Mouse (Mus musculus) lung, postnatal 10 days (tissue): ENCODE results near the gene Vmn2r86.
"Not testable (repeated sequence)": the region's sequence is repeated elsewhere in the genome, so short reads cannot be mapped to it uniquely, and the experiment has no call there.

Experiments used
- DNase-seq: peaks from one replicate; pipeline ENCODE4 v3.0.0; 2021

The Vmn2r86 gene

GRCm38 (mm10) chr10:130455950-130456349 lies at the start of gene Vmn2r86:
Vmn2r86 (minus strand) TSS chr10:130456050.
- not testable (repeated sequence) for DNase-seq

DNA sequence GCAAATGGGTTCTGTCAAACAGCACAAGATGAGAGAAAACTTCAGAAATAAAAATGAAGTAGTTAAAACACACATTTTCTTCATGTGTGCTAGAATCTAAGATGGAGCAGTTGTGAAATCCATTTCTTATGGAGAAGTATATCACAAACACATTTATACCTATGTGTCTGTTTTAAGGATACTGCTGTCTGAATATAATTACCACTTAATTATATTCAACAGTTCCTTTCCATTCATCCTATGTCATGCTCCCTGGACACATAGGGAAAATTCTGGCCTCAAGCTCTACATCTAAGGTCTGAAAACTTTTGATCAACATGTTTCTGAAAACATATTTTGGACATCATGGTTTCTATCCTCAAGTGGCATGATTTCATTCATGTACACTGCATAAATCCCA lies 41.4 kb upstream of the Vmn2r86 start, which contains the start of gene Vmn2r87:
TSS of gene Vmn2r87 (minus strand) at position 101 of the 400 bp plus-strand sequence.
- DNase-seq = no peak

- peak; percentile 10 for DNase-seq
Observed at GRCm38 (mm10) chr10:130470311-130470760, 14.5 kb upstream of the Vmn2r86 start.

- no peak for DNase-seq
Observed at GRCm38 (mm10) chr10:130444776-130445175, 11.1 kb downstream of the Vmn2r86 start.

- not testable (repeated sequence) for DNase-seq
Observed at GRCm38 (mm10) chr10:130434185-130434898, 21.5 kb downstream of the Vmn2r86 start.

DNA sequence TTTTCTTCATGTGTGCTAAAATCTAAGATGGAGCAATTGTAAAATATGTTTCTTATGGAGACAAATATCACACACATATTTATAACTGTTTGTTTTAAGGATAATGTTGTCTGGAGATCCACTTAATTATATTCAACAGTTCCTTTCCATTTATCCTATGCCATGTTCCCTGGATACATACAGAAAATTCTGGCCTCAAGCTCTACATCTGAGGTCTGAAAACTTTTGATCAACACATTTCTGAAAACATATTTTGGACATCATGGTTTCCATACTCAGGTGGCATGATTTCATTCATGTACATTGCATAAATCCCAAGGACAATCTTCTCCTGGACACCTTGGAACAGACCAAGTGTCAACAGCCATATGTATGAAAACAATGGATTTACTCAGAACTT lies 26.2 kb downstream of the Vmn2r86 start, which contains the start of gene Vmn2r85:
TSS of gene Vmn2r85 (minus strand) at position 101 of the 400 bp plus-strand sequence.
- not testable (repeated sequence) for DNase-seq

DNA sequence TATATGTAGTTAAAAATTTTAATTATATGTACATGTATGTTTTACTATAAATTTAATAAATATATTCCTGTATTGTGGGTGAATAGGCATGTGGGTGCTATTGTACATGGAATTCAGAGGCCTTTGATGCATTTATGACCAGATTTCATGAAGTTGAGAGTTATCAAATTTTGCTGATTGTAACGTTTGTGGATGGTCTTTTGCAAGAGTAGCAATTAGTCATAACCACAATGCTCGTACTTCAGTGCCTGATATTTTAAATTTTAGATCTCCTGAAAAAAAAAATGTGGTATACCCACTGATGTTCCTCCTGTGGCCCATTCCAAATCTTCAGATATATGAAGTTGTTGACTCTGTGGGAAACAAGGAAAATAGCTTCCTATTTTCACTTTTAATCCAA lies 33.5 kb downstream of the Vmn2r86 start:
- not testable (repeated sequence) for DNase-seq

DNA sequence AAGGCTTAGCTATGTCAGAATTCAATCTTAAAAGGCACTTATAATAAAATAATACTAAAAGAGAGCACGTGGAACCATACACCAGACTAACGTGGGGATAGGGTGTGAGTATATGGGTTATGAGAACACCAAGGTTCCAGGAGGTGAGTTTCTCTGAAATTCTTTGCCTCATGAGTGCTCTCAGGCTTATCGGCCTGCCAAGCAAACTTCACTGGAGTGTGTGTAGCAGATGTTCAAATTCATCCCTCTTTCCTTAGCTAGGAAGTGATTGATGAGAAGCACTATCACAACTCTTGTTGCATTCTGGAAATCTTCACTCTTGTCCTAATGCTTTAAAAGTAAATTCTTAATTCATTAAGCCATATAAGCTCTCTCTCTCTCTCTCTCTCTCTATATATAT lies 35.4 kb downstream of the Vmn2r86 start:
- DNase-seq = no peak

GRCm38 (mm10) chr10:130419954-130420353 lies 35.9 kb downstream of the Vmn2r86 start:
- DNase-seq = not testable (repeated sequence)

DNA sequence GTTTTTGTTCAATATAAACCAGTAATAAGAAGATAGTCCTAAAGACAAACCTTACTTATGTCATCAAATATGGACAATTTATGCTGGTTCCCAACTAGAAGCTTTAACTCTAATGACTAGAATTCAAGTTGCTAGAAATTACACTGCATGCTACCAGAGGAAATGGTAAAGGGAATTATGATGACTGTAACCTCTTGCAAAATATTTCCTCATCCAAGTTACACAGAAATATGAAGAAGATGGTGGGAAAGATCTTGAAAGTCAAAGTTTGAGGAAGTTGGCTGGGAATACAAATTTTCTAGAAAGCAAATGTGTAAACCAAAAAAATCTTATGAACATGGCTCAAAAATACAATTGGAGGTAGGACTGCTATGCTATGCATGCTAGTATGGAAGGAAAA lies 39.5 kb downstream of the Vmn2r86 start:
- not testable (repeated sequence) for DNase-seq

- not testable (repeated sequence) for DNase-seq
Observed at GRCm38 (mm10) chr10:130412167-130412698, 43.6 kb downstream of the Vmn2r86 start.

GRCm38 (mm10) chr10:130394232-130394631 lies 61.6 kb downstream of the Vmn2r86 start, which contains the start of gene Vmn2r84:
Vmn2r84 (minus strand) TSS chr10:130394332.
- no peak for DNase-seq
